Comparison of ENCODE assay signal across 8 mouse cellular contexts in genomic region chr6:28421469-28422000, GRCm38 (mm10). TPM values are rescaled to one million over a fixed set of nuclear protein-coding genes. Genes with fewer than 3 reads are reported as not detected.
DNase-seq lines count a peak whose midpoint lies in the region; ATAC-seq lines count a peak whose summit lies in the region.

No protein-coding gene starts in this region.

- H3K9me3 ChIP-seq in hindbrain, embryonic 11.5 days (ENCODE audit: control insufficient read depth, low read length): no peaks in the 10 kb centered on the region

- H3K36me3 ChIP-seq in hindbrain, embryonic 11.5 days (ENCODE audit: control insufficient read depth, insufficient read depth, low read length): peaks cover 4% of the 10 kb centered on the region; the same call in 1 of the 2 replicates

- peaks cover 5% of the 10 kb centered on the region; the same call in 1 of the 2 replicates for H3K4me1 ChIP-seq in hindbrain, embryonic 11.5 days (replicated peaks; ENCODE audit: control insufficient read depth, insufficient read depth, low read length)

- WGBS in hindbrain, embryonic 11.5 days: under 1% methylated on average over 27 of the region's 27 CpGs

- H3K27me3 ChIP-seq in hindbrain, embryonic 11.5 days (ENCODE audit: control insufficient read depth, insufficient read depth, low read length): no peaks in the 10 kb centered on the region

- no peak overlapping the region for H3K27ac ChIP-seq in hindbrain, embryonic 11.5 days (ENCODE audit: low read depth, low read length)

- peak; percentile 98 for DNase-seq in Muller cell, postnatal 12 days (ENCODE audit: inconsistent ontology term)
- peak; percentile 95 for DNase-seq in cerebellum, adult 9-11 months
- peak; percentile 90 to 97 for DNase-seq in frontal cortex, adult 2 months (ENCODE audit: extremely low spot score in 1 of 2, low spot score in 1 of 2)
- peak; percentile 93 for DNase-seq in hindbrain, embryonic 11.5 days (ENCODE audit: low spot score)
- DNase-seq in layer of hippocampus, postnatal 10 days (ENCODE audit: low spot score in 2 of 2): peak; percentile 89 to 94
- DNase-seq in lung, postnatal 10 days: peak; percentile 98
- DNase-seq in ovary, postnatal 36 days (ENCODE audit: low spot score): peak; percentile 95
- DNase-seq in thymus, postnatal 25 days: peak; percentile 96

- ATAC-seq in hindbrain, embryonic 11.5 days (ENCODE audit: low FRiP score): peak; percentile 79

- peak overlapping the region; percentile 83 for H3K4me3 ChIP-seq in hindbrain, embryonic 11.5 days (ENCODE audit: low read depth, low read length)

- peak overlapping the region; percentile 93 for H3K4me2 ChIP-seq in hindbrain, embryonic 11.5 days (replicated peaks; ENCODE audit: low read depth, low read length)

- peak overlapping the region; percentile 79 for H3K9ac ChIP-seq in hindbrain, embryonic 11.5 days (ENCODE audit: low read depth, low read length)

RNA-seq across cellular contexts. Expression of gene Arf5, which starts 1.8 kb away (rescaled TPM):
- 400 and 444 TPM in 2 replicates for polyA plus RNA-seq in frontal cortex, adult 2 months (2012; rRNA removed)
- polyA plus RNA-seq in hindbrain, embryonic 11.5 days (2014; fragmentation: Nextera tagmentation; extraction: Ambion mirVana): 271 and 322 TPM in 2 replicates
- total RNA-seq in layer of hippocampus, postnatal 10 days (2021): 100 to 1,000 TPM; 391 to 393 TPM

RNA-seq across cellular contexts. Expression of gene Fscn3, which starts 6.1 kb away (rescaled TPM):
- polyA plus RNA-seq in frontal cortex, adult 2 months (2012; rRNA removed): 0.04 TPM in 1 of 2 replicates, not detected in the other
- not detected in 2 replicates for polyA plus RNA-seq in hindbrain, embryonic 11.5 days (2014; fragmentation: Nextera tagmentation; extraction: Ambion mirVana)
- not detected for total RNA-seq in layer of hippocampus, postnatal 10 days (2021)

RNA-seq across cellular contexts. Expression of gene Gcc1, which starts 6.7 kb away (rescaled TPM):
- polyA plus RNA-seq in frontal cortex, adult 2 months (2012; rRNA removed): 9.0 and 9.4 TPM in 2 replicates
- 6.3 and 7.0 TPM in 2 replicates for polyA plus RNA-seq in hindbrain, embryonic 11.5 days (2014; fragmentation: Nextera tagmentation; extraction: Ambion mirVana)
- total RNA-seq in layer of hippocampus, postnatal 10 days (2021): 10 to 100 TPM; 16.4 to 16.9 TPM

RNA-seq across cellular contexts. Expression of gene Zfp800, which starts 23.7 kb away (rescaled TPM):
- 7.2 and 8.5 TPM in 2 replicates for polyA plus RNA-seq in frontal cortex, adult 2 months (2012; rRNA removed)
- 25.2 and 32.2 TPM in 2 replicates for polyA plus RNA-seq in hindbrain, embryonic 11.5 days (2014; fragmentation: Nextera tagmentation; extraction: Ambion mirVana)
- 10 to 100 TPM; 16.8 to 17.6 TPM for total RNA-seq in layer of hippocampus, postnatal 10 days (2021)

RNA-seq across cellular contexts. Expression of gene Pax4, which starts 27.6 kb away (rescaled TPM):
- 0.21 TPM in 1 of 2 replicates, not detected in the other for polyA plus RNA-seq in frontal cortex, adult 2 months (2012; rRNA removed)
- not detected in 2 replicates for polyA plus RNA-seq in hindbrain, embryonic 11.5 days (2014; fragmentation: Nextera tagmentation; extraction: Ambion mirVana)
- not detected for total RNA-seq in layer of hippocampus, postnatal 10 days (2021)
